Comparison of ENCODE assay signal across 11 mouse cellular contexts in genomic region chr5:148549307-148549706, GRCm38 (mm10). TPM values are rescaled to one million over a fixed set of nuclear protein-coding genes. Genes with fewer than 3 reads are reported as not detected.
A peak's percentile ranks its signal among the peaks of the same experiment; 100 is the strongest.
DNase-seq lines count a peak whose midpoint lies in the region; ATAC-seq and TF ChIP-seq lines count a peak whose summit lies in the region.
"Had no signal": no experiment of that assay in that cellular context is flagged by ENCODE, and none has a peak within 500 bp of the region (broad histone marks: within the 10 kb centered on the region; RNA-seq: fewer than 3 reads in every experiment).

No protein-coding gene starts in this region.

- 0 out of 2 replicates have a peak overlapping the region, but pooled peaks have one; percentile 1 for H3K27ac ChIP-seq in heart, embryonic 16.5 days (ENCODE audit: low read length)
- H3K27ac ChIP-seq in heart, adult 2 months, result no peak overlapping the region
- no peak overlapping the region for H3K27ac ChIP-seq in MEL (ENCODE audit: control insufficient read depth, low read depth, low read length)
- H3K27ac ChIP-seq in forebrain, embryonic 10.5 days, result no peak overlapping the region
- no peak overlapping the region for H3K27ac ChIP-seq in limb, embryonic 14.5 days (replicated peaks; ENCODE audit: low read depth, low read length)
- H3K27ac ChIP-seq in kidney, adult 2 months (ENCODE audit: insufficient read depth, low read depth, low read length), result no peak overlapping the region
- H3K27ac ChIP-seq: liver, embryonic 14.5 days had no signal

- TF ChIP-seq POLR2A in heart, adult 2 months (IDR thresholded peaks at IDR 0.05; ENCODE audit: insufficient read depth, low read depth, low read length), result no peak
- no peak for TF ChIP-seq POLR2A in MEL (IDR thresholded peaks at IDR 0.05; ENCODE audit: control insufficient read depth in 1 of 2, insufficient read depth in 1 of 2, low read depth in 1 of 2, low read length in 2 of 2, poor library complexity in 1 of 2)
- TF ChIP-seq POLR2A in limb, embryonic 14.5 days (IDR thresholded peaks at IDR 0.05; ENCODE audit: borderline replicate concordance, extremely low read depth, insufficient read depth, insufficient read length), result no peak
- TF ChIP-seq POLR2A in kidney, adult 2 months (IDR thresholded peaks at IDR 0.05; ENCODE audit: low read depth, low read length), result no peak

- no peak for TF ChIP-seq EP300 in heart, adult 2 months (IDR thresholded peaks at IDR 0.05; ENCODE audit: insufficient read depth, low read depth, low read length)
- no peak for TF ChIP-seq EP300 in MEL (IDR thresholded peaks at IDR 0.05; ENCODE audit: low read depth in 1 of 2, low read length in 2 of 2)

- 33% methylated on average over 4 of the region's 4 CpGs for WGBS in heart, embryonic 16.5 days
- 38% methylated on average over 4 of the region's 4 CpGs for WGBS in heart, adult 2 months
- WGBS in forebrain, embryonic 10.5 days, result 15% methylated on average over 4 of the region's 4 CpGs
- 16% methylated on average over 4 of the region's 4 CpGs for WGBS in limb, embryonic 14.5 days
- WGBS in kidney, adult 2 months, result 56% methylated on average over 4 of the region's 4 CpGs

- TF ChIP-seq RAD21 in MEL (IDR thresholded peaks at IDR 0.05; ENCODE audit: low read depth, low read length), result no peak

- no peak overlapping the region for H3K9ac ChIP-seq in heart, embryonic 16.5 days (ENCODE audit: low read length)
- no peak overlapping the region for H3K9ac ChIP-seq in heart, adult 2 months (ENCODE audit: low read depth, low read length)
- no peak overlapping the region for H3K9ac ChIP-seq in MEL (ENCODE audit: control insufficient read depth, low read depth, low read length, poor library complexity, severe bottlenecking)
- no peak overlapping the region for H3K9ac ChIP-seq in limb, embryonic 14.5 days (ENCODE audit: low read depth, low read length, severe bottlenecking)
- H3K9ac ChIP-seq: liver, embryonic 14.5 days had no signal

- H3K79me2 ChIP-seq in heart, adult 2 months (replicated peaks; ENCODE audit: control insufficient read depth, insufficient read depth, low read length), result peaks cover 12% of the 10 kb centered on the region
- peaks cover 54% of the 10 kb centered on the region for H3K79me2 ChIP-seq in MEL (ENCODE audit: control insufficient read depth, insufficient read depth, low read length, poor library complexity)

- H3K4me3 ChIP-seq in heart, embryonic 16.5 days (ENCODE audit: low read length), result no peak overlapping the region
- no peak overlapping the region for H3K4me3 ChIP-seq in heart, adult 2 months
- no peak overlapping the region for H3K4me3 ChIP-seq in MEL (ENCODE audit: control insufficient read depth in 1 of 2, insufficient read depth in 1 of 2, low read depth in 2 of 2, low read length in 2 of 2)
- peak overlapping the region; percentile 80 for H3K4me3 ChIP-seq in forebrain, embryonic 10.5 days
- H3K4me3 ChIP-seq in limb, embryonic 14.5 days (replicated peaks; ENCODE audit: low read length), result no peak overlapping the region
- H3K4me3 ChIP-seq in kidney, adult 2 months (ENCODE audit: insufficient read depth, low read depth, low read length), result no peak overlapping the region

- H3K27me3 ChIP-seq in heart, embryonic 16.5 days (ENCODE audit: control insufficient read depth, insufficient read depth, low read length), result no peaks in the 10 kb centered on the region
- no peaks in the 10 kb centered on the region for H3K27me3 ChIP-seq in heart, adult 2 months (ENCODE audit: control insufficient read depth, insufficient read depth, low read length)
- no peaks in the 10 kb centered on the region for H3K27me3 ChIP-seq in MEL (ENCODE audit: control insufficient read depth in 1 of 2, insufficient read depth in 2 of 2, low read length in 2 of 2)
- peaks cover 12% of the 10 kb centered on the region for H3K27me3 ChIP-seq in forebrain, embryonic 10.5 days (ENCODE audit: poor library complexity, severe bottlenecking)
- H3K27me3 ChIP-seq in limb, embryonic 14.5 days (ENCODE audit: control insufficient read depth, insufficient read depth, low read length), result no peaks in the 10 kb centered on the region
- no peaks in the 10 kb centered on the region for H3K27me3 ChIP-seq in kidney, adult 2 months (replicated peaks; ENCODE audit: control insufficient read depth, insufficient read depth, low read length)

- no peak for ATAC-seq in heart, embryonic 16.5 days (replicated peaks; ENCODE audit: extremely low read depth, insufficient read depth, low FRiP score)
- ATAC-seq in limb, embryonic 14.5 days (ENCODE audit: low FRiP score, low read depth), result no peak

- peaks cover 41% of the 10 kb centered on the region for H3K4me1 ChIP-seq in heart, embryonic 16.5 days (ENCODE audit: control insufficient read depth, insufficient read depth, low read length)
- peaks cover 25% of the 10 kb centered on the region for H3K4me1 ChIP-seq in heart, adult 2 months (ENCODE audit: control insufficient read depth, insufficient read depth, low read length)
- H3K4me1 ChIP-seq in MEL (ENCODE audit: control insufficient read depth in 1 of 2, insufficient read depth in 2 of 2, low read length in 2 of 2), result peaks cover 16 to 34% of the 10 kb centered on the region in 2 experiments
- peaks cover 54% of the 10 kb centered on the region for H3K4me1 ChIP-seq in forebrain, embryonic 10.5 days
- peaks cover 29% of the 10 kb centered on the region for H3K4me1 ChIP-seq in limb, embryonic 14.5 days (ENCODE audit: control insufficient read depth, insufficient read depth, low read length)
- H3K4me1 ChIP-seq in kidney, adult 2 months (ENCODE audit: control insufficient read depth, insufficient read depth, low read length), result peaks cover 40% of the 10 kb centered on the region

- no peak for DNase-seq in heart, adult 2 months
- peak; percentile 28 for DNase-seq in MEL (ENCODE audit: low read depth, low spot score)
- no peak for DNase-seq in forebrain, embryonic 10.5 days (ENCODE audit: extremely low spot score, low spot score)
- no peak for DNase-seq in limb, embryonic 14.5 days (ENCODE audit: low spot score)
- DNase-seq in B cell, adult 2 months, result no peak
- no peak for DNase-seq in kidney, adult 2 months
- DNase-seq in urinary bladder, adult 18-20 months (ENCODE audit: low spot score in 2 of 2), result no peak
- DNase-seq: cerebellum, adult 9-11 months; heart, postnatal 4 days had no signal

- TF ChIP-seq CTCF in heart, adult 2 months (IDR thresholded peaks at IDR 0.05), result no peak
- no peak for TF ChIP-seq CTCF in MEL (IDR thresholded peaks at IDR 0.05 in 2 of 3, conservative IDR thresholded peaks at IDR 0.05 in 1 of 3; ENCODE audit: control insufficient read depth in 1 of 3, insufficient read depth in 1 of 3, low read depth in 2 of 3, low read length in 3 of 3, poor library complexity in 1 of 3, severe bottlenecking in 1 of 3)
- no peak for TF ChIP-seq CTCF in kidney, adult 2 months (conservative IDR thresholded peaks at IDR 0.05; ENCODE audit: insufficient read depth, insufficient read length, low read depth, low read length)

- intact Hi-C loops in heart, adult 2 months (cut with DNase I), result loop anchor here (2.0 kb wide), 1 partner anchor 243 kb away; no protein-coding TSS in a partner anchor

- H3K9me3 ChIP-seq in heart, embryonic 16.5 days (replicated peaks; ENCODE audit: control insufficient read depth, low read length), result no peaks in the 10 kb centered on the region
- no peaks in the 10 kb centered on the region for H3K9me3 ChIP-seq in MEL (replicated peaks; ENCODE audit: insufficient read depth, low read length)
- H3K9me3 ChIP-seq in forebrain, embryonic 10.5 days, result no peaks in the 10 kb centered on the region
- H3K9me3 ChIP-seq in limb, embryonic 14.5 days (ENCODE audit: control insufficient read depth, low read length), result no peaks in the 10 kb centered on the region

- H3K4me2 ChIP-seq in heart, embryonic 16.5 days (ENCODE audit: low read depth, low read length), result peak overlapping the region; percentile 23; the same call in 1 of the 2 replicates
- H3K4me2 ChIP-seq in limb, embryonic 14.5 days (replicated peaks; ENCODE audit: low read depth, low read length, severe bottlenecking), result 0 out of 2 replicates have a peak overlapping the region, but pooled peaks have one; percentile 3

- no peaks in the 10 kb centered on the region for H3K36me3 ChIP-seq in heart, embryonic 16.5 days (ENCODE audit: control insufficient read depth, insufficient read depth)
- H3K36me3 ChIP-seq in heart, adult 2 months (ENCODE audit: control insufficient read depth, insufficient read depth, low read length), result peaks cover 24% of the 10 kb centered on the region
- peaks cover 0 to 34% of the 10 kb centered on the region in 2 experiments; a peak in 2 of 4 replicates for H3K36me3 ChIP-seq in MEL (ENCODE audit: control insufficient read depth in 1 of 2, insufficient read depth in 2 of 2, low read length in 2 of 2)
- no peaks in the 10 kb centered on the region for H3K36me3 ChIP-seq in forebrain, embryonic 10.5 days (replicated peaks)
- no peaks in the 10 kb centered on the region for H3K36me3 ChIP-seq in limb, embryonic 14.5 days (ENCODE audit: control insufficient read depth, insufficient read depth, low read length)
- H3K36me3 ChIP-seq in kidney, adult 2 months (ENCODE audit: control insufficient read depth, insufficient read depth, low read length), result no peaks in the 10 kb centered on the region

TF ChIP-seq in MEL, 35 proteins besides CTCF, POLR2A, EP300 and RAD21:
- TF ChIP-seq ZC3H11A (IDR thresholded peaks at IDR 0.05; ENCODE audit: low read depth, low read length), result no peak
- no peak for TF ChIP-seq JUND (IDR thresholded peaks at IDR 0.05; ENCODE audit: low read depth, low read length)
- TF ChIP-seq MAX (IDR thresholded peaks at IDR 0.05; ENCODE audit: low read length), result no peak

RNA-seq across cellular contexts. Expression of gene Ubl3, which starts 3.3 kb away (rescaled TPM):
- 60.2 and 70.9 TPM in 2 replicates for polyA plus RNA-seq in heart, embryonic 16.5 days (2015; fragmentation: Nextera tagmentation; extraction: Ambion mirVana)
- 100 to 1,000 TPM in 1 of 2 experiments, 10 to 100 TPM in 1; 92.7 to 112 TPM for total RNA-seq in heart, adult 2 months (2021)
- 43.6 and 55.3 TPM in 2 replicates for polyA plus RNA-seq in heart, adult 2 months (2012; rRNA removed)
- 41.0 and 50.7 TPM in 2 replicates for total RNA-seq in MEL (2012; rRNA removed)
- polyA plus RNA-seq in MEL (2012; ENCODE audit: insufficient read depth in 1 of 2, insufficient read length in 2 of 2, low read depth in 1 of 2, low replicate concordance in 2 of 2, missing spikeins in 1 of 2), result 10 to 100 TPM in 1 of 2 experiments, not detected in 1; 59.0 TPM
- polyA plus RNA-seq in forebrain, embryonic 10.5 days (2016; fragmentation: Nextera tagmentation; extraction: Ambion mirVana), result 43.8 and 44.3 TPM in 2 replicates
- 30.3 and 33.4 TPM in 2 replicates for polyA plus RNA-seq in limb, embryonic 14.5 days (2012; rRNA removed)
- 73.6 and 84.6 TPM in 2 replicates for polyA plus RNA-seq in limb, embryonic 14.5 days (2014; fragmentation: Nextera tagmentation; extraction: Ambion mirVana)
- 71.2 and 71.3 TPM in 2 replicates for polyA plus RNA-seq in kidney, adult 2 months (2012; rRNA removed)
